Mouse (Mus musculus): Measurements from ENCODE around the gene Zfp583.
"Not testable (repeated sequence)": the region's sequence is repeated elsewhere in the genome, so short reads cannot be mapped to it uniquely, and the experiment has no call there.

The Zfp583 gene

DNA sequence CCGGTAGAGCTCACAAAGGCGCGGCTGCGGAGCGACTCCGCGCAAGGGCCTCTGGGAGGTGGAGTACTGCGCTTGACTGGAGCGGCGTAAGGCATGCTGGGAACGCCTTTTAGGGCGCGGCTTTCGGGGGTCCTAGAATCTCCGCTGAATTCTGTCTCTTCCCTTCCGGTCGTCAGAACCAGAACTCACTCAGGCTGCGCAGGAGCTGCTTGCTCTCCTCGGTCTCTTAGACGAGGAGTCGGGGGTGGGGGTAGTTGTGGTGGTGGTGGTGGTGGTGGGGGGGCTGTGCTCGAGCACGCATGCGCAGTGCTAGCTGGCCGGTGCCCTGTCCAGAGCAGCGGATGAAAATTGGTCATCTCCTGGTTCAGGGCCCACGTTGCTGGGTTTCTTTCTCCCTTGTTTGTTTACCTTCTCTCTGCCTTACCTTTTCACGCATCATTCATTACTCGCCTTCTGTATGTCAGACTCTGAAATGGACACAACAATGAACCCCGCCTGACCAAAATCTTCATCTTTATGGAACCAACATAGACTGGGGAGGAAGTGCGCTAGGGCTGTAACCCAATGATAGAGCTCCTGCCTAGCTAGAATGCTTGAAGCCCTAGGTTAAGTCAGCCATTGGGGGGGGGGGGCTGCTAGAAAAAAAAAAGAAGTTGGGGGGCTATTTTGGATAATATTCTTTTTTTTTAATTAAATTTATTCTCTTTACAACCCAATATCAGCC lies at the start of gene Zfp583:
TSS of gene Zfp583 (minus strand) at position 53 of the 724 bp plus-strand sequence.
- DNase-seq: peak; percentile 62 to 68

DNA sequence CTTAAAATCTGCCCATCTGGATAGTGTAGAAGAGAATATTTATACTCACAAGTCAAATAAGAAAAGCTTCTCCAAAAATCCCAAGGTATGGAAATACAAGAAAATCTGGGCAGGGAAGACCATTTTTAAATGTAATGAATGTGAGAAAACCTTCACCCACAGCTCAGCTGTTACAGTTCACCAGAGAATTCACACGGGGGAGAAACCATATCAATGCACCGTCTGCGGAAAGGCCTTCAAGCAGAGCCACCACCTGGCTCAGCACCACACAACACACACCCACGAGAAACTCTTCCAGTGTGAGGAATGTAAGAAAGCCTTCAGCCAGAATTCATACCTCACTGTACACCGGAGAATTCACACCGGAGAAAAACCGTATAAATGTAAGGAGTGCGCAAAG lies 47.4 kb upstream of the Zfp583 start:
- DNase-seq: no peak

DNA sequence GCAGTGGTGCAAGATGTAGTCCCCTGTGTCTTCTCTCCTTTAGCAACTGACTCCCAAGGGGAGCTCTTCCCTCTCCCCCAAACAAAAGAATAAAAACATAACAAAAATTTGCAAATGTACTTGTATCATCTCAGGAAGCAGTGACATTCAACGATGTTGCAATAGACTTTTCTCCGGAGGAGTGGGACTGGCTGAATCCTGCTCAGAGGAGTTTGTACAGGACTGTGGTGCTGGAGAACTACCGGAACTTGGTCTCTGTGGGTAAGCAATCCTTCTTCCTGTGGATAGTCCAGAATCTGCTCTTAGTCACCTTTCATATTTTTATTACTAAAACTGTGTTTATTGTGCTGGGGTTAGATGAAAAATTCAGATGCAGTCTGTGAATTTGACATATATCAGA lies 41.9 kb upstream of the Zfp583 start:
- no peak for DNase-seq

DNA sequence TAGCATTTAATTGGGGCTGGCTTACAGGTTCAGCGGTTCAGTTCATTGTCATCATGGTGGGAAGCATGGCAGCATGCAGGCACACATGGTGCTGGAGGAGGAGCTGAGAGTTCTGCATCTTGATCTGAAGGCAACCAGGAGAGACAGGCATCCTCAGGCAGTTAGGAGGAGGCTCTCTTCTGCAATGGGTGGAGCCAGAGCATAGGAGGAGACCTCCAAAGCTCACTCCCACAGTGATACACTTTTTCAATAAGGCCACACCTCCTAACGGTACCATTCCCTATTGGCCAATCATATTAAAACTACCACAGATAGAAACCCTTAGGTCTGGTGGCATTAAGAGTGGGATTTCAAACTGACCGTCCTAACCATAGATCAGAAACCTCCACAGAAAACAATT lies 38.4 kb upstream of the Zfp583 start:
- DNase-seq: no peak

GRCm38 (mm10) chr7:6368146-6368545 lies 37.1 kb upstream of the Zfp583 start:
- not testable (repeated sequence) for DNase-seq

- DNase-seq: no peak
Measured at GRCm38 (mm10) chr7:6367185-6367584, 36.1 kb upstream of the Zfp583 start.

DNA sequence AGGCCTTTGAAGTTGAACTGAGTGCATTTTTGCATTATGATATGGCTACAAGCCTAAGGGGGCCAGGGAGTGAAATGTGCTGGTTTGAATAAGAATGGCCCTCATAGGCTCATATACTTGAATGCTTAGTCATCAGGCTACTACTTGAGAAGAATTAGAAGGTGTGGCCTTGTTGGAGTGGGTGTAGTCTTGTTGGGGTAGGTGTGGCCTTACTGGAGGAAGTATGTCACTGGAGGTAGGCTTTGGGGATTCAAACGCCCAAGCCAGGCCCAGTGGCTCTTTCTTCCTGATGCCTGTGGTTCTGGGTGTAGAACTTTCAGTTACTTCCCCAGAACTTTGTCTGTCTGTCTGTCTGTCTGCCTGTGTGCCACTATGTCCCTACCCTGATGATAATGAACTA lies 33.7 kb upstream of the Zfp583 start:
- DNase-seq: no peak

DNA sequence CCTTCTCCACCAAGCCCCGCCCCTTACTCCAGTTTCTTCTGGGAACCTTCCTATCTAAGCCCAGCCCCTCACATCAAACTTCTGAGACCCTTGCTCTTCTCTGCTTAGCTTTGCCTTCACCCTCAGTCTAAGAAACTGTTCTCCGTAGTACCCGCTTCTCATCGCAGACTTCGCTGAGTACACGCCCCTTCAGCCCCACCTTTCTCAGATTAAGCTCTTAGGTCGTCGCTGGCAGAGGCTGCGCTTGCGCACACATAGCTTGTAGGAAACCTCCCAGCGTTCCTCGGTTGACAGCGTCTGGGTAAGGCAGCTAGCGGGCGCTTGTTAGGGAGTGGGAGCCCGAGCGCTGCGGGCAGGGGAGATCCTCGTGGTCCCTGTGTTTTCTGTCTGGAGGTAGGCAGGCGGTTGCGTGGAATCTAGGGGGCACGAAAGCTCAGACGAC lies 32.0 kb upstream of the Zfp583 start, which contains the start of gene Zfp78:
TSS of gene Zfp78 (plus strand) at position 234 of the 442 bp plus-strand sequence.
- no peak for DNase-seq

- peak; percentile 99 for DNase-seq
Measured at GRCm38 (mm10) chr7:6362268-6363046, 31.4 kb upstream of the Zfp583 start.

DNA sequence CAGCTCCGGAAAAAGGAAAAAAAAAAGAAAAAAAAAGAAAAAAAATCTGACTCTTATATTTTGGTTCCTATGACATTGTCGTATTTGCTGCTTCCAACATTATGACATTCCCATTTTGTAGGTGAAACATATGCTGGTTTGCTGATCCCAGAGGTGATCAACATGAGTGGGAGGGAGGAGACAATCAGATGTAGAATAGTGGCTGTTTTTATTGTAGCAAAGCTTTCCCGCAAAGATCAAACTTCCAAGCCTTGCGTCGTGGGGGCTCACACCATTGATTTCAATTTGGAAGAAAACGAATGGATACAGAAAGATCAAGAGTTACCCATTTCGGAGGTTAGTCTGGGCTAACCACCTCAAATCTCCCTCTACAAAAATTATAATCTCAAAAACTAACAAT lies 30.7 kb upstream of the Zfp583 start:
- DNase-seq: no peak

- no peak for DNase-seq
Measured at GRCm38 (mm10) chr7:6360477-6361060, 29.5 kb upstream of the Zfp583 start.

- DNase-seq: no peak
Measured at GRCm38 (mm10) chr7:6358937-6359590, 28.0 kb upstream of the Zfp583 start.

- no peak for DNase-seq
Measured at GRCm38 (mm10) chr7:6358121-6358520, 27.0 kb upstream of the Zfp583 start.

- no peak for DNase-seq
Measured at GRCm38 (mm10) chr7:6344124-6344523, 13.0 kb upstream of the Zfp583 start.

DNA sequence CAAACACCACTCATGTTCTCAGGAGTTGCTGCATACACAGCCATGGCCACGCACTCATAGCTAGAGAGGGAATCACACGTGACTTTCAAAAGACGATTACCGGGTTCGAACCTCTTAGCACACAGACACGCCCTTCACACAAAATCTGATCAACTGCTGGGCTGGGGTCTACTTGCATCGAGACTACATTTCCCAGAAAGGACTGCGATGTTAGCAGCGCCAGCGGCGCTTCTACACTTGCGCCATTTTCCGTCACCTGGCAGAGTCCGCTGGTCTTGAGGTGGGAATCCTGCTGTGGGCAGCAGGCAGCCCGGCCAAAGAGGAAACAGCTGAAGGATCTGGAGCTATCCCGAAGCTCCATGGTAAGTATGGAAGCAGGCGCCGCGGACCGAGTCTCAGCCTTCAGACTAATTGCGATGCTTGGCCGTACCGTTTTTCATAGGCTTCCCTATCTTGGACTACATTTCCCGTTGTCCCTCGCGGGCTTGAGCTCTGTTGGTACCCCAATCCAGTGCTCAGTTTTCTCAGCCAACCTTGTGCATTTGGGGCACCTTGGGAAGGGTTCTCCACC lies 12.5 kb upstream of the Zfp583 start, which contains the start of gene Gm3854:
TSS of gene Gm3854 (plus strand) at position 259 of the 571 bp plus-strand sequence.
- DNase-seq: peak; percentile 38 to 51

- no peak for DNase-seq
Measured at GRCm38 (mm10) chr7:6339865-6340264, 8.8 kb upstream of the Zfp583 start.

- DNase-seq: no peak
Measured at GRCm38 (mm10) chr7:6330458-6331232, 440 bp downstream of the Zfp583 start.

GRCm38 (mm10) chr7:6300796-6301195 lies 30.3 kb downstream of the Zfp583 start:
- not testable (repeated sequence) for DNase-seq

- DNase-seq: not testable (repeated sequence)
Measured at GRCm38 (mm10) chr7:6291121-6291520, 40.0 kb downstream of the Zfp583 start.

DNA sequence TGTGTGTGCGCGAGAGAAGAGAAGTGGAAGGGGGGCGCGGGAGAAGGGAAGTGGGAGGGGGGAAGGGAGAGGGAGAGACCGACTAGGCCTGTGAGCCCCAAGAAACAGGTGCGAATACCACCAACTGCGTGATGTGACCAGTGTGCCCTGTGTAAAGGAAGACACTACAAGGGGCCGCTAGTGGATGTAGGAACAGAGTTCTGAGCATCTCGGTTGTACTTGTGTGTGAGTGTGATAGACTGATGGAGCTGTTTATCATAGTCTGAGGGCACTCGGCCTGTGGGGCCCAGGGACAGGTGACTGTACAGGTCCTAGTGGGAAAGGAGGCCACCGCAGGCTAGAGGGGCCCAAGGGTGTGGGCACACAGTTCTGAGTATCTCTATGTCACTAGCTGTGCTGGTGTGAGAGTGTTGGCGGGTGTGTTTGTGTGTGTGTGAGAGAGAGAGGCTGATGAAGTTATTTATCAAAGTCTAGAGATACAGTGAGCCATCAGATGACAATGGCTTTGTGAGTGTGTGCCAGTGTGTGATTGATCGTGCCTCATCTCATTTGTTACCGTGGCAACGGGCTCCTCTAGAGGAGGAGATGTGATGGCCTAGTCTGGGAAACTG lies 44.1 kb downstream of the Zfp583 start:
- no peak for DNase-seq

Measured in kidney, adult 8-10 months (tissue).